In genomic region chrX:141933899-141934298, GRCm38 (mm10) we compare ENCODE assay signal across 40 mouse cellular contexts. TPM values are rescaled to one million over a fixed set of nuclear protein-coding genes. Genes with fewer than 3 reads are reported as not detected.
DNase-seq lines count a peak whose midpoint lies in the region; ATAC-seq and TF ChIP-seq lines count a peak whose summit lies in the region.
"Had no signal": no experiment of that assay in that cellular context is flagged by ENCODE, and none has a peak within 500 bp of the region (broad histone marks: within the 10 kb centered on the region; RNA-seq: fewer than 3 reads in every experiment).

No protein-coding gene starts in this region.

- TF ChIP-seq POLR2A in brain, embryonic 14.5 days (IDR thresholded peaks at IDR 0.05; ENCODE audit: borderline replicate concordance, extremely low read depth, insufficient read depth, insufficient read length, poor library complexity, severe bottlenecking), result no peak

- H3K27me3 ChIP-seq in forebrain, embryonic 11.5 days (ENCODE audit: control insufficient read depth, insufficient read depth, low read length), result peaks cover 4% of the 10 kb centered on the region
- H3K27me3 ChIP-seq in forebrain, postnatal 0 days (ENCODE audit: insufficient read depth, low read length), result no peaks in the 10 kb centered on the region; the same call in 1 of the 2 replicates
- peaks cover 77% of the 10 kb centered on the region for H3K27me3 ChIP-seq in embryonic facial prominence, embryonic 10.5 days (replicated peaks; ENCODE audit: low read depth, poor library complexity, severe bottlenecking)
- H3K27me3 ChIP-seq: heart, embryonic 12.5 days had no signal

- no peak for TF ChIP-seq CTCF in forebrain, postnatal 0 days (IDR thresholded peaks at IDR 0.05; ENCODE audit: low read depth)
- no peak for TF ChIP-seq CTCF in brain, embryonic 14.5 days (IDR thresholded peaks at IDR 0.05; ENCODE audit: borderline replicate concordance, extremely low read depth, insufficient read depth, insufficient read length)

- no peaks in the 10 kb centered on the region for H3K4me1 ChIP-seq in forebrain, embryonic 11.5 days (replicated peaks; ENCODE audit: control insufficient read depth, insufficient read depth, low read length)
- no peaks in the 10 kb centered on the region for H3K4me1 ChIP-seq in forebrain, postnatal 0 days (ENCODE audit: insufficient read depth)
- H3K4me1 ChIP-seq in embryonic facial prominence, embryonic 10.5 days, result peaks cover 5% of the 10 kb centered on the region; the same call in 1 of the 2 replicates
- H3K4me1 ChIP-seq: embryonic facial prominence, embryonic 12.5 days; heart, embryonic 12.5 days; hindbrain, embryonic 15.5 days; liver, embryonic 12.5 days; midbrain, embryonic 12.5 days; stomach, embryonic 15.5 days had no signal

- H3K27ac ChIP-seq in forebrain, embryonic 11.5 days (ENCODE audit: low read depth, low read length), result no peak overlapping the region
- H3K27ac ChIP-seq in forebrain, postnatal 0 days (ENCODE audit: low read depth, low read length), result no peak overlapping the region
- no peak overlapping the region for H3K27ac ChIP-seq in embryonic facial prominence, embryonic 10.5 days (replicated peaks)
- H3K27ac ChIP-seq: embryonic facial prominence, embryonic 12.5 days; hindbrain, embryonic 15.5 days; layer of hippocampus, adult 2 months; left cerebral cortex, adult 2 months; liver, embryonic 12.5 days; midbrain, embryonic 12.5 days; stomach, embryonic 15.5 days had no signal

- no peaks in the 10 kb centered on the region for H3K36me3 ChIP-seq in forebrain, embryonic 11.5 days (ENCODE audit: control insufficient read depth, insufficient read depth, low read length)
- no peaks in the 10 kb centered on the region for H3K36me3 ChIP-seq in forebrain, postnatal 0 days (ENCODE audit: insufficient read depth)
- H3K36me3 ChIP-seq in embryonic facial prominence, embryonic 10.5 days (replicated peaks), result no peaks in the 10 kb centered on the region
- H3K36me3 ChIP-seq: embryonic facial prominence, embryonic 12.5 days; G1E; heart, embryonic 12.5 days; hindbrain, embryonic 15.5 days; liver, embryonic 12.5 days; midbrain, embryonic 12.5 days; stomach, embryonic 15.5 days had no signal

- DNase-seq in forebrain, embryonic 11.5 days (ENCODE audit: low spot score), result peak; percentile 44
- no peak for DNase-seq in forebrain, postnatal 0 days
- DNase-seq in brain, embryonic 14.5 days (ENCODE audit: low read depth), result peak; percentile 18
- peak; percentile 15 for DNase-seq in embryonic facial prominence, embryonic 10.5 days (ENCODE audit: low spot score)
- DNase-seq in retina, postnatal 1 day, result peak; percentile 70
- DNase-seq in left cerebral cortex, postnatal 14 days (ENCODE audit: low spot score in 2 of 2), result no peak
- no peak for DNase-seq in testis, postnatal 10 days (ENCODE audit: low spot score)
- DNase-seq: adrenal gland, postnatal 10 days; cerebellum, adult 11 months; cerebellum, adult 9-10 months; cerebellum, postnatal 36 days; gastrocnemius, postnatal 25 days; heart, adult 11 months; kidney, adult 11 months; kidney, postnatal 36 days; liver, postnatal 0 days; lung, postnatal 36 days; right cerebral cortex, postnatal 25 days; thymus, postnatal 14 days had no signal

- intact Hi-C loops in left cerebral cortex, postnatal 14 days (cut with DNase I), result no loop called here

- no peaks in the 10 kb centered on the region for H3K9me3 ChIP-seq in forebrain, embryonic 11.5 days (ENCODE audit: control insufficient read depth, low read length)
- no peaks in the 10 kb centered on the region for H3K9me3 ChIP-seq in forebrain, postnatal 0 days (ENCODE audit: low read length)
- H3K9me3 ChIP-seq in embryonic facial prominence, embryonic 10.5 days, result no peaks in the 10 kb centered on the region
- H3K9me3 ChIP-seq: embryonic facial prominence, embryonic 12.5 days; G1E; heart, embryonic 12.5 days; hindbrain, embryonic 15.5 days; liver, embryonic 12.5 days; midbrain, embryonic 12.5 days; stomach, embryonic 15.5 days had no signal

- H3K4me3 ChIP-seq in forebrain, embryonic 11.5 days (ENCODE audit: low read depth, low read length), result no peak overlapping the region
- no peak overlapping the region for H3K4me3 ChIP-seq in forebrain, postnatal 0 days (ENCODE audit: low read depth, low read length)
- H3K4me3 ChIP-seq in embryonic facial prominence, embryonic 10.5 days, result no peak overlapping the region
- H3K4me3 ChIP-seq: embryonic facial prominence, embryonic 12.5 days; heart, embryonic 12.5 days; hindbrain, embryonic 15.5 days; layer of hippocampus, adult 2 months; left cerebral cortex, adult 2 months; liver, embryonic 12.5 days; midbrain, embryonic 12.5 days; myocyte; stomach, embryonic 15.5 days had no signal

- H3K9ac ChIP-seq in forebrain, embryonic 11.5 days (ENCODE audit: low read length), result no peak overlapping the region
- H3K9ac ChIP-seq in forebrain, postnatal 0 days, result no peak overlapping the region
- H3K9ac ChIP-seq: embryonic facial prominence, embryonic 12.5 days; heart, embryonic 12.5 days; hindbrain, embryonic 15.5 days; liver, embryonic 12.5 days; liver, postnatal 0 days; midbrain, embryonic 12.5 days; stomach, embryonic 15.5 days had no signal

- H3K4me2 ChIP-seq in forebrain, embryonic 11.5 days (ENCODE audit: low read depth, low read length, severe bottlenecking), result no peak overlapping the region
- H3K4me2 ChIP-seq in forebrain, postnatal 0 days (ENCODE audit: low read depth), result no peak overlapping the region
- H3K4me2 ChIP-seq: embryonic facial prominence, embryonic 12.5 days; heart, embryonic 12.5 days; hindbrain, embryonic 15.5 days; liver, embryonic 12.5 days; midbrain, embryonic 12.5 days; stomach, embryonic 15.5 days had no signal

- peak; percentile 89 for ATAC-seq in forebrain, embryonic 11.5 days (replicated peaks; ENCODE audit: low FRiP score)
- ATAC-seq in forebrain, postnatal 0 days, result no peak
- ATAC-seq: inflammation-experienced regulatory T-cells, adult 6 months; liver, embryonic 12.5 days; liver, postnatal 0 days; Patski had no signal

- WGBS in forebrain, embryonic 11.5 days, result 17% methylated on average over 6 of the region's 6 CpGs
- WGBS in forebrain, postnatal 0 days, result 27% methylated on average over 6 of the region's 6 CpGs
- 36% methylated on average over 6 of the region's 6 CpGs for WGBS in embryonic facial prominence, embryonic 10.5 days

RNA-seq across cellular contexts. Expression of gene Gm15294, which starts 58.9 kb away (rescaled TPM):
- polyA plus RNA-seq in forebrain, embryonic 11.5 days (2014; fragmentation: Nextera tagmentation; extraction: Ambion mirVana), result not detected in 2 replicates
- not detected in 2 replicates for total RNA-seq in forebrain, postnatal 0 days (2014; rRNA removed)
- polyA plus RNA-seq in forebrain, postnatal 0 days (2015; fragmentation: Nextera tagmentation; extraction: Ambion mirVana), result not detected in 2 replicates
- polyA plus RNA-seq in brain, embryonic 14.5 days (2012; rRNA removed), result not detected in 2 replicates
- 0.52 TPM in 2 replicates for polyA plus RNA-seq in embryonic facial prominence, embryonic 10.5 days (2016; fragmentation: Nextera tagmentation; extraction: Ambion mirVana)
- not detected for total RNA-seq in left cerebral cortex, postnatal 14 days (2021)
- total RNA-seq: adrenal gland, postnatal 10 days; G1E; hematopoietic stem cell, adult 5-6 weeks; layer of hippocampus, adult 2 months; layer of hippocampus, postnatal 14 days; left cerebral cortex, adult 2 months; left cerebral cortex, postnatal 36 days; megakaryocyte, adult 5-6 weeks; midbrain, postnatal 0 days had no signal
- polyA plus RNA-seq: embryonic facial prominence, embryonic 12.5 days; G1E; heart, embryonic 12.5 days; hindbrain, embryonic 15.5 days; inflammation-experienced regulatory T-cells, adult 6 months; kidney, embryonic 14.5 days; limb, embryonic 14.5 days; liver, embryonic 12.5 days; liver, postnatal 0 days; lung, embryonic 16.5 days; midbrain, embryonic 12.5 days; midbrain, postnatal 0 days; myocyte; neural tube, embryonic 14.5 days had no signal

Comparison
In these comparisons a context has a peak if more than half of its experiments do, and no peak if none do; other contexts are left out.
1. DNase-seq: peak in forebrain, embryonic 11.5 days (single experiment), brain, embryonic 14.5 days (single experiment), embryonic facial prominence, embryonic 10.5 days (single experiment) and retina, postnatal 1 day (single experiment); none in forebrain, postnatal 0 days (single experiment), left cerebral cortex, postnatal 14 days (0 of 2) and testis, postnatal 10 days (single experiment).